Mouse (Mus musculus) monocyte, adult 5-6 weeks (primary cell): ENCODE results near the gene Pde10a. TPM values are rescaled to one million over a fixed set of nuclear protein-coding genes. Genes with fewer than 3 reads are reported as not detected.
A peak's percentile ranks its signal among the peaks of the same experiment; 100 is the strongest.

ENCODE experiments used
- ATAC-seq: fragments of 153-309, 156-312 bp; replicated peaks from 2 replicates; pipeline ENCODE4 v1.8.0; 2017; ENCODE audit warnings: mild to moderate bottlenecking; ENCODE audit not compliant: low TSS enrichment, insufficient number of reproducible peaks, severe bottlenecking, poor library complexity, low FRiP score
- total RNA-seq: library from RNA; stranded (forward); fragments of 200-1000, 200-491, 200-594 nt; gene quantifications from 3 replicates; pipeline ENCODE4 v1.2.3, GENCODE M21; 2017

The Pde10a gene
- total RNA-seq, 1 experiment from 2014 or later = not detected

DNA sequence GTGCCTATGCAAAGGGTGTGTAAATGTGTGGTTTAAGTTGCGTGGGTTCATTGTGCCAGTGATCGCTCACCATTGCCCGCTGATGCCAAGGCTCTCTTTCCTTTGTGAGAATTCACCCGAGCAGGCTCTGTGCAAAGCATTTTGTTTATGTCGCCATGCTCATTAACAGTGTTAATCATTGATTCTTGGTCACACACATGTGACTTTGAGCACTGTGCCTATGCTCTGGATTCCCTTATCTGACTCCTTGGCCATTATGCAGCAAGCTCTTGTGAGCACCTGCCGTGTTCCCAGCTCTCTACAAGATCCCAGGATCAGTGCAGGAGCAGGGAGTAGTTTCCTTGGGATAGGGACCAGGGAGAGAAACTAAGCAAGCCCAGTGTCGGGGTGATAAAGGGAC lies 318.8 kb downstream of the Pde10a start:
- ATAC-seq = no peak

DNA sequence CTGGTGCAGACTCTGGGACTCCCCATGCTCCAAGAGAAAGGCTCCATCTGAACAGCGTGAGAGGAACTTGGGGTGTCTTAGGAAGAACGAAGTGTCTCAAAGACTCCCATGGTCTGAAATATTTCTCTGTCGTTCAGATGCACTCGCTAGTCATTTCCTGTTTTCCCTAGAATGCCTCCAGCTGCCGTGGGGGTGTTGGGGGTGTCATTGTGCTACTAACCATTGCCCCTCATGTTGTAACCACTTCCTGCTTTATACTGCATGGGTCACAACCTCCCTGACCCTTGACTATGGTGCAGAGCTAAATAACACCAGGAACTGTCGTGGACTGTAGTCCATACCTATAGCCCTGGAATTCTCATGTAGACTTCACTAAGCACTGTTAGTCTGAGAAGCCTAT lies 321.3 kb downstream of the Pde10a start:
- ATAC-seq = no peak

DNA sequence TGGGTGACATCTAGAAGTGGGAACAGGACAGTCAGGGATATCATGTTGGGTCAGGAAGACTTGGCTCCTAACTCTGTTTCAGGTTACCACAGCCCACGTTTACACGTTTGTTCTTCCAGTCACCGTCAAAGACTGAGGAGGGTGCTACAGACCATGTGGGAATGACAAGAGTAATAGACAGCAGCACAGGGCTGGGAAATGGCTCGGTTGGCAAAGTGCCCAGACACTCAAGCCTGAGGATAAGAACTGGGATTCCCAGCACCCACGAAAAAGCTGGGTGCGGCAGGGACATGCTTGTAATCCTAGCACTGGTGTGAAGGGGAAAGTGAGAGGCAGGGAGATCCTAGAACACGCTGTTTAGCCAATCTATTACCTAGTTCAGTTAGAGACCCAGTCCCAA lies 322.4 kb downstream of the Pde10a start:
- ATAC-seq = no peak

DNA sequence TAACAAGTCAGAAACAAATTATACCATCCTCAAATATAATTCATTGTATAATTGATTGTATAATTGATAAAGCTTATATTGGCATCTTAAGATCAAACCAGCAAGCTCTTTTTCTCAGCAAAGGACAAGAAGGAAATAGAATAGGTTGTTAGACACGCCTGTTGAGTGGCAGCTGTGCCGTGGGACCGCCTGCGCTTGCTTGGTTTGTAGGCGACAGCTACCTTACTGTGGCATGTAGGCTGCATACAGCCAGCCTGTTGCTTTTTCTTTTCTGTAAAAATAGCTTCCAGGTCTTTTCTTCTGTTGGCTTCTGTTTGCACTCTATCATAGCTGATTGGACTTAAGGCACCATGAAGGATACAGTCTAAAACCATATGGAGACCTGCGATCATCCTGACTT lies 326.7 kb downstream of the Pde10a start:
- no peak for ATAC-seq

DNA sequence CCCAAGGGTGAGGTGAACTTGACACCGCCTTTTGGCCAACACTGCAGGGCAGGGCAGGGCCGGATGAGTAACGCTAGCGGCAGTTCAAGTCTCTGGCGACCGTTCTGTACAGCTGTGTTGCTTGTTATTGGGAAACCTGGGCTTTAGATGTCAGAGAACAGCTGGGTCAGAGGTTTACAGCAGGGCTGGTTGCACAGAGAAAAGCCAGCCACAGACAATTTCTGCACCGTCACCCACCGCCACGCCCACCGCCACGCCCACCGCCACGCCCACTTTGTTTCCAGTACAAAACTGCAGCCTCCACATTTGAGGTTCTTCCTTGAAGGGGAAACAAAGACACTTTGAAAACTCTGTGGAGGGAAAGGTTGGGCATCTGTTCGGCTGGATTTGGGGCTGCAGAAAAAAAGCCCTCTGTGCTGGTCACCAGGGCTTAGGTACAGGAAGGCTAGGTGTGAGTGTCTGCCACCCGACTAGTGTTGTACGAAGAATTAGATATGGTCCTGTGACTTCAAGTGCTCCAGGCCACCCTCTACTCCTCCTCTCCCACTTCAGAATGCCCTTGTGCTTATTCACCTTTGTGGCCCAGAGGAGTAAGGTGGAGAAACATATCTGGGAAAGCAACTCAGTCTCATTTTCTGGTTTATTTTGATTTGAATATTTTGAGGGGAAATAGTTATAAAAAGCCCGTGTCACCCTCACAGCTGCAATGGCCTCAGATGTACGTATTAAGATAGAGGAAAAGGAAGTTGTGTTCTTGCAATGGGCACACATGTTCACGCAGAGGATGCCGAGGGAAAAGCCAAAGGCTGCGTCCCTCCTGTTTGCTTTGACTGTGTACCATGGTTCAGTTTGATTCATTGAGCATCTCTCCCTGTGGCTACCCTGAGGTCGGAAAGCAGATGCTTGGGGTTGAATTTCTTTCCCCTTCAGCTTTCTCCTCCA lies 331.5 kb downstream of the Pde10a start:
- peak; percentile 50; the same call in 1 of the 2 replicates for ATAC-seq

DNA sequence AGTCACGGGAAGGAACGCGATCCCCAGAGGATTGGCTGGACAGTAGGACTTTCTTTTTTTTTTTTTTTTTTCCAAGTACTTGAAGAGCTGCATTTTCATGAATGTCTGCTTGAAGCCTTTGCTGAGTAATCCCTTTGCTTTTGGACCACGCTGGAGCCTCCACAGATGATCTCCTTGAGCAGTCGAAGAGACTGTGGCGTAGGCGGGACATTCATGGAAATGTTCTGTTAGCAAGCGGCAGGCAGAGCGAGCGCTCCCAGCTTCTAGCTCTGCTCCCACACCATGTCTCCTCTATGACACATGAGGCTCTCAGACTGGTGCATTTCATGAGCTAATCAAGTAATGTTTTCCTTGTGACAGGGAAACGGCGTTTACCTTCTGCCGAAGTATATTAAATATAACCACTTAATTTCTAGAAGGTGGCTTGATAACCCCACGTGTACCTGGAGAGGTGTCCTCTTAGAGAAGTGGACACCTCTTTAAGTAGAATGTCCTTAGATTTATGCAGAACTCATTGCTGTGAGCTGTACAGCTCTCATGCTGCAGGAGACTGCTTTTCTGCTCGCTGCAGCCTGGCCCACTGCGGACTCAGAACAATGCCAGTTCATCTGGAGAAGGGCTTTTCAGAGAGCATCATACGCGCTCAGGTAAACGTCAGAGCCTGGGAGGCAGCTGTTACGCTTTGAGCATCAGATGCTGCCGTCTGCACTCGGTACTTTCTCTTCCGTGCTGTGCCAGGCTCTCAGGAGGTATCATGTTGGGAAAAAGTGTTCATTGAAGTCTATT lies 333.7 kb downstream of the Pde10a start:
- no peak for ATAC-seq

DNA sequence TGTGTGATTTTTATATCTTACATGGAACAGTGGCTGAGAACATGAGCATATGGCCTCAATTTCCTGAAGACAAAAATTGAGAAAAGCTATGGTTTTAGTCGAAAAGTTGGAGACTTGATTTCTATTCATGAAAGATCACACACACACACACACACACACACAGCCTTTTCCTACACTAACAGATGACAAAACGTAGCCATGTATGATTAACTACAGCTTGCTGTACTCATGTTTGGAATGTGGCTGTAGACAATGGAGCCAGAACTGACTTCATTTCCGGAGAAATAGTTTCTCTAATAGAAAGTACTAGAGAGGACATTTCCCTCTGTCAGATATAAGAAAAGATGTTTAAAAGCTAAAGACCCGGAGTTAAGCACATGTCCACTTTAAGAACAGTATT lies 334.3 kb downstream of the Pde10a start:
- ATAC-seq = no peak

DNA sequence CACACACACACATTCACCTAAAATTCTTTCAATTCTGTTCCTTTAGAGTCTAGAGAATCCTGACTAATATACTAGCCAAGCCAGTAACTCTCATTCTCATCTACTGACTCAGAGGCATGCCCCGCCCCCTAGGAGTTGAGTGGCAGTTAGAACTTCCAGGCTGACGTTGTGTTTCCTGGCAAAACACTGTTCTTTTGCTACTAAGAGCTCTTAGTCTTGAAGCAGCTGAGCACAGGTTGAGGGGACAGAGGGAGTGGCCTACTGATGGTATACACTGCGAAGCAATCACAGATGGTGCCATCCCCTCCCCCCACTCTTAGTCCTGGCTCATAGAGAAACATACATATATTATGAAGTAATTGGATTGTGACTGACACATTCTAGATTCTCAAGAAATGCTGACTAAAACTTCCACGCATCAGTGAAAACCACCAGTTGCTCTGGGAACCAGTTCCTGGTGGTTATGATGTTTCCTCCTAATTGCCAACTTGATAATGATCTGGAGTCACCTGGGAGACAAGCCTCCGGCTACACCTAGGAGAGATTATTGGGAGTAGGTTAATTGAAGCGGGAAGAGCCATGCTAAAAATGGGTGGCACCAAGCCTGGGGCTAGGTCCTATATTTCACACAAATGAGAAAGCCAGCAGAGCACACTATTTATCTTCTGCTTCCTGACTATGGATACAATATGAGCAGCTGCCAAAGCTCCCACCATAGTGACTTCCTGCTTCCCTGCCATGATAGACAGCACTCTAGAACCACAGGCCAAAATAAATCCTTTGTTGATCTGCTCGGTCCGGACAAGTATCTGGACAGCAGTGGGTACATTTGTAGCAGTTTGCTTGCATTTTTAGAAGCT lies 339.7 kb downstream of the Pde10a start:
- ATAC-seq = no peak

DNA sequence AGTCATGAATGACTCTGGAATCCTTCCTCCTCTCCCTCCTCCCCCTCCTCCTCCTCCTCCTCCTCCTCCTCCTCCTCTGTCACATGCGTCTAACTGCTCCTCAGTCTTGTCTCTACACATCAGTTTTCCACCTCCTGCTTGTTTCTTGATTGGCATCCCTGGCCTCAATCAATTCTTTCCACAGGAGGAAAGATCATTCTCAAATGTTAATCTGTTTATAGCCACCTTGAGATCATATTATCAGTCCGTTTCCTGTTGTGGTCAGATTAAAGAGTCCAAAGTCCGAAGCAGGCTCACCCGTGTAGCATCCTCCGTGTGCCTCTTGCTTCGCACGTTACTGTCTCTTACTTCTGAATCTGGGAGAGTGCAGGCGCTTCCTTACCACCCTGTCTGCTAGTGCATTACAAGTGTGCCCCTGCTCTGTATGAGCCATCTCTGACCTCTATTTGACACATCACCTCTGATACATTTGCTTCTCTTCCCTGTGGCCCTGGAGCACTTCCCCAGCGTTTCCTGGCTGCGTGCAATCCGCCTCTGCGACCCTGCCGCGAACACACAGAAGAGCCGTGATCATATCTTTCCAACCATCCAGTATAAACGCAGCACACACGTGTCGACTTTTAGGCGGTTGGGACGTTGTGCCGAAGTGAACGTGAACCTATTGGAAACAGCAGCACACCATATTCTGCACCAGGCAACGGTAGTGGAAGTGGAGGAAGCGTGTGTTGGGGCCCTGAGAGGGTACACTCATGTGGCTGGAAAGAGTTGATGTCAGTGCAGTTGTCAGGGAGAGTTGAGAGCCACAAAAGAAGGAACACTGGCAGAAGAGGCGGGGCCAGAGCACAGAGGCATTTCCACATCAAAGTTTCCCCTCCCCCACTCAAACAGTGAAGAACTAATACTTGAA lies 342.4 kb downstream of the Pde10a start:
- no peak for ATAC-seq

DNA sequence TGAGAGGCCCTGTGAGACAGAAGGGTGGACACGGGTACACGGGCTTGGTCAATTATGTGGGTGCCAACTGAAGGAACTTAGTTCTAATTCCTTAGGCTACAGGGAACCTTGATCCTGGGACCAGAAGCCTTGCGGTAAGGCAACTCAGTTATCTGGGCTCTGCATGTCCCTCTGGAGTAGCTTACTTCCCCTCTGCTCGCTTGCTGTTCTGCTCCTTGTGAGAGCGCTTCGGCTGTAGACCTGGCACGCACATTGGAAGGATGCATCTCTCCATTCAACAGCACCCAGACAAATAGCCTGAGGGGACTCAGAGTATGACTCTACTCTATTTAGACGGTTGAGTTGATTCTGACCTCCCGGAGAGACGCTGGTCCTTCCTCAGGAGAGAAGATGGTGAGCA lies 344.1 kb downstream of the Pde10a start:
- no peak for ATAC-seq

DNA sequence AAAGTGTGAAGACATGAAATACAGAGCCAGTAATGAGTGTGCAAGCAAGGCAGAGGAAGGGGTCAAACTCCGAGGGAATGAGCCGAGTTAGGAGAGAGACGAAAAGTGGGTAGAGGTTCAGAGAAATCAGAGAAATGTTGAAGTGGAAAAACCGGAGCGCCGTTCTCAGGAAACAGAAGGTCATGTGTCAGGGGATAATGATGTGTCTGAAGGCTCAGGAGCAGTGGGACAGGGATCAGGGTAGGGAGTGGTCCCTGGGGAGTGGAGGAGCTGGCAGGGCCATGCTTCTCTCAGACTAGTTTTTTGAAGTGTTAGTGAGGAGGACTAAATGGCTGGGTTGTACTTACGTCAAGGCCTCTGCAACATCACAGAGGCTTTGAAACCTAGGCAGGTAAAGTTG lies 345.7 kb downstream of the Pde10a start:
- ATAC-seq = no peak

DNA sequence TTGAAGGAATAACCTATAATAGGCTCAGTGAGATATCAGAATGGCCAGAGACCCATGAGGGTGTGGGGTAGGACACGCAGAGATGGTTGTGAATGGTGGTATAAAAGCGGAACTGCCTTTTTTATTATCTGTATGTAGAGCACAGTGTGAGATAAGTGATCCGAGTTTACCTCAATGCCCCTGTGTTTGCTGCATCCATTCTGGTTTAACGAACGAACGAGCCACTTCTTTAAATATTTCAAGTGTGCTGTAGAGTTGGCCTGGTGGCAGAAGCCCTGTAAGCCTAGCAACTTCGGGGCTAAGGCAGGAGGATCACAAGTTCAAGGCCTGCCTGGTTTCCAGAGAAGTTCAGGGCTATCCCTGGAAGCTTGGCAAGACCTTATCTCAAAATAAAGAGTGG lies 346.2 kb downstream of the Pde10a start:
- ATAC-seq = no peak

DNA sequence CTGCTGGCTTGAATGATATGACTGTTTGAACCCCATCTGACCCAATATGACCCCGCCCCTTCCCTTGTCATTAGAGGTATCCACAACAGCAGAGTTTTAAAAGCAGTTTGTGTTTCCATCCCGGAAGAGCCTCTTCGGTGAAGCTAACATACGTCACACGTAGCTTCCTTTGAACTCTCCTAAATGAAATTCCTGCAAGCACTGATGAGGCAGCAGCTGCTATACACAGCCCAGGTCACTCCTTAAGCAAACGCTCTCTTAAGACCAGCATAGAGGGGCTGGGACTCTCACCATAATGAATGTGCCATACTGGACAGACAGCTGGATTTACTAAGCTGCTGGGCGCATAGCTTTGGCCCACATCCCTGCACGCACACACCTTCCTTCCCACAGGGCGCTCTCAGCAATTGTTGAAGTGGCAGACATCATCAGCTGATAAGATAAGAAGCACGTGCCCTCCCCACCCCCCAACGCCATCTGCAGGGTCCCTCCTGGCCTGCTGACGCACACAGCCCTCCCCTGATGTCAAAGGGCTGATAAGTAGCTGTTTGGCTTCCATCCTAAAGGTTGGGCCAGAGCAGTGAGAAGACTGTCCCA lies 346.9 kb downstream of the Pde10a start:
- ATAC-seq = no peak

DNA sequence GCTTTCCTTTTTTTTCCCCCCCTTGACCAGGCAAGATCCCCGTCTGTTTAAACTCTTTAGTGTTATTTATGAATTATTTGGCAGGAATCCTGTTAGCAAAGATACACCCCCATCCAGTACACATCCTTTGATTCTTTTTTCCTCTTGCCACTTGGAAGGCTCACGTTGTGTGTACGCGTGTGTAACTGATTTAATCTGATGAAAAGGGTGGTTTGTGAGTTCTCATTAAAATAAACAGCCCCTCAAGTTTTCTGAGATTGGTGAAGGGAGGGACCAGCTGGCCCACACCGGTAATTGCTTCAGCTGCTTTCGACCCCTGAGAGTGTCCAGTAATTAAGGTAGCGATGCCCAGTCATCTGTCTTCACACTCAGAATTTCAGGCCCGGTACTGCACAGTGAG lies 347.4 kb downstream of the Pde10a start:
- ATAC-seq = no peak

DNA sequence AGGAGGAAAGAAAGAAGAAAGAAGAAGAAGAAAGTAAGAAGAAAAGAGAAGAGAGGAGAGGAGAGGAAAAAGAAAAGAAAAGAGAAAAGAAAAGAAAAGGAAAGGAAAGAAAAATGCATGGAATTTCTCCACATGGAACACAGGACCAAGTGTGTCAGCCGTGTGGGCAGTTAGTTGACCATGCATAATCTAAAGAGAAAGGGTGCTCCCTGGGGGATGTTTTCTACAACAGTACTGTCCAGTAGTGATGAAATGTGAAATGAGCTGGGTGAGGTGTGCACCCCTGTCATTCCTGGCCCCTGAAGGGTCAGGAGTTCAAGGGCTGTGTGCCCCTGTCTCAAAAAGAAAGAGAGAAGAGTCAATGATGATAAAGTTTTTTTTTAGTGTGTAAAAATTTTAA lies 352.9 kb downstream of the Pde10a start:
- no peak for ATAC-seq

DNA sequence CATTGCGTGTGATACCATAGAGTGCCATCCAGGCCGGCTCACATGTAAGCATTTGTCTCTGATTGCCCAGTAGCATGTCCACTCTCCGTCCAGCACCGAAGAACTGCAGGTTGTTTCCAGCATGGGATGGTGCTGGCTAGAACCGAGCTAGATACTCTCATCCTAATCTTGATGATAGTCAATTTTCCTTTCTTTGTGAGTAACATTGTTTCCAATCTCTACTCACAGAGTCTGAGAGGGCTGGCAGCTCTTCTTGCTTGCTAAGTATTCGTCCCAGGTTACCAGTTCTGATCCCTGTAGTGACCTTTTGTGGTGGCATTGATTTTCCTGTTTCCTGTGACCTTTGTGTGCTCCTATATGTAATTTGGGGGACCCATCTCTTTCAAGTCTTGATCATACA lies 356.5 kb downstream of the Pde10a start:
- no peak for ATAC-seq

DNA sequence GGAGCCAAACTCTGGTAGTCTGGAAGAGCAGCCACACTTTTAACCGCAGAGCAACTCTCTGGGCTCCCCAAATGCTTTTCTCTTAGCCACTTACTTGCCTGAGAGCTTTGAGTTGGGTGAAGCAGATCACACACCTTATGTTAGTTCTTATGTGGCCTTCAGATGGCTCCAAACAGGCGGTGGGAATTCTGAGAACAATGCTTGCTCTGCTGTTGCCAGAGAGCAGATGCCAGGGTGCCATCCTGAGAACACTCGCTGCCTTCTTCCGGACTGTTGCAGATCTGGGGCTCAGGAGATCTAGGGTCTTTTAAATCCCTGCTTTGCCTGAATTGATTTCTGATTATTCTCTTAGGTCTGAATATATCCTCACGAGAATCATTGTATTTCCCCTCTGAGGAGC lies 359.5 kb downstream of the Pde10a start:
- no peak for ATAC-seq

DNA sequence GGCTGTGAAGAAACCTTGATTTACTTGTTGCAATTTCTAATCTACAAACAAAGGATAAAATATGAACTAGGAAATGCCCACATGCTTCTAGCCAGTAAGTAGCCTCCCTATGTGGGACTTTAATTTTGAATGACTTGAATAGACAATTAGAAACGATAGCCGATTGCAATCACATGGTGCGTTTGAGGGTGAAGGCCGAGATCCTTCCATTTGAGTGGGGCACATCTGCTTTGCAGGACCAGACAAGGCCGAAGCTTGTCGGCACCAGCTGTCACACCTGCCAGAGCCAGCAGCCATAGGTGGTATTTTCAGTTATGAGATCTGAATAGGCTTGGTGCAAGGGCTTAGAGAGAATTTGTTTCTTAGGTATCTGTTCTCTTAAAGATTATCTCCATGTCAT lies 360.7 kb downstream of the Pde10a start:
- ATAC-seq = no peak
